Mouse (Mus musculus) CH12.LX (cell line): ENCODE data around the gene Sema3f. TPM values are rescaled to one million over a fixed set of nuclear protein-coding genes. Genes with fewer than 3 reads are reported as not detected.

Source experiments
- DNase-seq: peaks from one replicate; pipeline ENCODE4 v3.0.0-alpha.2; 2013; ENCODE audit errors: extremely low read depth
- H3K27ac ChIP-seq: 2 replicates; pipeline ENCODE4 v1.5.1; 2012; ENCODE audit warnings: low read depth, mild to moderate bottlenecking, control low read depth, moderate library complexity; ENCODE audit not compliant: insufficient read depth
- H3K27me3 ChIP-seq: replicated peaks from 2 replicates; pipeline ENCODE3; 2012; ENCODE audit warnings: inconsistent platforms
- H3K36me3 ChIP-seq, 2 experiments: replicated peaks in 1 of 2; 2 replicates each; pipeline versions ENCODE3 to v1.6.1; 2012; ENCODE audit warnings: inconsistent platforms in 1 of 2, low read length in 1 of 2, mild to moderate bottlenecking in 1 of 2, mixed read lengths in 1 of 2, moderate library complexity in 1 of 2; ENCODE audit not compliant: control insufficient read depth in 1 of 2, insufficient read depth in 1 of 2
- H3K4me1 ChIP-seq, 2 experiments: 2 replicates each; pipeline ENCODE4 v1.6.1; 2012; ENCODE audit warnings: inconsistent platforms in 1 of 2, moderate library complexity in 1 of 2; ENCODE audit not compliant: insufficient read depth in 2 of 2, control insufficient read depth in 1 of 2
- H3K4me2 ChIP-seq: 2 replicates; pipeline ENCODE4 v1.6.1; 2012; ENCODE audit warnings: low read depth, mild to moderate bottlenecking, control low read depth; ENCODE audit not compliant: poor library complexity, insufficient read depth, severe bottlenecking
- H3K4me3 ChIP-seq, 3 experiments: fragments of 150-350 bp in 1 of 3; sonication (generic) in 1 of 3; replicated peaks in 1 of 3; 2 replicates each; pipeline versions ENCODE3 to v1.5.1; 2011 to 2012; ENCODE audit warnings: low read depth in 2 of 3, low read length in 2 of 3, mild to moderate bottlenecking in 2 of 3, moderate library complexity in 2 of 3, control low read depth in 1 of 3, improper control_type of control experiment in 1 of 3, inconsistent platforms in 1 of 3, mixed read lengths in 1 of 3; ENCODE audit not compliant: poor library complexity in 1 of 3
- H3K79me2 ChIP-seq: replicated peaks from 2 replicates; pipeline ENCODE4 v1.6.1; 2012; ENCODE audit warnings: mild to moderate bottlenecking, moderate library complexity; ENCODE audit not compliant: control insufficient read depth, poor library complexity, insufficient read depth, severe bottlenecking; ENCODE audit errors: extremely low read depth
- H3K9ac ChIP-seq: 2 replicates; pipeline ENCODE4 v1.6.1; 2012; ENCODE audit warnings: low read depth, mild to moderate bottlenecking, control low read depth, moderate library complexity; ENCODE audit not compliant: insufficient read depth
- H3K9me3 ChIP-seq: replicated peaks from 2 replicates; pipeline ENCODE3; 2012; ENCODE audit warnings: low read length, inconsistent platforms, mixed read lengths
- CHD2 ChIP-seq: IDR thresholded peaks from 2 replicates; pipeline ENCODE4 v1.6.1; 2011; ENCODE audit warnings: low read length, improper control_type of control experiment
- E2F4 ChIP-seq: IDR thresholded peaks from 2 replicates; pipeline ENCODE4 v1.6.1; 2011; ENCODE audit warnings: low read depth, low read length, improper control_type of control experiment; ENCODE audit not compliant: insufficient replicate concordance
- EP300 ChIP-seq: IDR thresholded peaks from 2 replicates; pipeline ENCODE4 v1.6.1; 2011; ENCODE audit warnings: low read length, improper control_type of control experiment
- GABPA ChIP-seq: IDR thresholded peaks from 2 replicates; pipeline ENCODE4 v1.6.1; 2012; ENCODE audit warnings: low read depth, low read length, improper control_type of control experiment, inconsistent platforms; ENCODE audit not compliant: insufficient replicate concordance
- IRF4 ChIP-seq: IDR thresholded peaks from 2 replicates; pipeline ENCODE4 v1.6.1; 2014; ENCODE audit warnings: low read depth, mild to moderate bottlenecking, inconsistent platforms, low read length, improper control_type of control experiment
- JUN ChIP-seq: IDR thresholded peaks from 2 replicates; pipeline ENCODE4 v1.6.1; 2011; ENCODE audit warnings: low read depth, mild to moderate bottlenecking, low read length, improper control_type of control experiment, moderate library complexity; ENCODE audit not compliant: insufficient read depth
- JUND ChIP-seq: conservative IDR thresholded peaks from 2 replicates; pipeline ENCODE4 v1.6.1; 2011; ENCODE audit warnings: low read depth, low read length, improper control_type of control experiment
- KAT2A ChIP-seq: IDR thresholded peaks from 2 replicates; pipeline ENCODE4 v1.6.1; 2012; ENCODE audit warnings: low read length, improper control_type of control experiment, inconsistent platforms; ENCODE audit not compliant: insufficient replicate concordance
- MAFK ChIP-seq: IDR thresholded peaks from 2 replicates; pipeline ENCODE4 v1.6.1; 2011; ENCODE audit warnings: low read length, improper control_type of control experiment; ENCODE audit not compliant: insufficient replicate concordance
- MAX ChIP-seq: IDR thresholded peaks from 2 replicates; pipeline ENCODE4 v1.6.1; 2011; ENCODE audit warnings: low read length, improper control_type of control experiment
- MYC ChIP-seq: IDR thresholded peaks from 2 replicates; pipeline ENCODE4 v1.6.1; 2011; ENCODE audit warnings: low read depth, mild to moderate bottlenecking, improper control_type of control experiment, low read length
- POLR2A ChIP-seq: IDR thresholded peaks from 2 replicates; pipeline ENCODE4 v1.6.1; 2011; ENCODE audit warnings: low read depth, mild to moderate bottlenecking, improper control_type of control experiment, low read length
- SIN3A ChIP-seq: IDR thresholded peaks from 2 replicates; pipeline ENCODE4 v1.6.1; 2012; ENCODE audit warnings: low read length, improper control_type of control experiment, inconsistent platforms
- SMC3 ChIP-seq: IDR thresholded peaks from 2 replicates; pipeline ENCODE4 v1.6.1; 2011; ENCODE audit warnings: low read depth, low read length, improper control_type of control experiment
- TBP ChIP-seq: conservative IDR thresholded peaks from 2 replicates; pipeline ENCODE4 v1.6.1; 2011; ENCODE audit warnings: low read depth, low read length, improper control_type of control experiment
- TCF12 ChIP-seq: IDR thresholded peaks from 2 replicates; pipeline ENCODE4 v1.6.1; 2014; ENCODE audit warnings: low read depth, mild to moderate bottlenecking, inconsistent platforms, low read length, improper control_type of control experiment
- UBTF ChIP-seq: IDR thresholded peaks from 2 replicates; pipeline ENCODE4 v1.6.1; 2012; ENCODE audit warnings: low read depth, mild to moderate bottlenecking, inconsistent platforms, low read length, improper control_type of control experiment, moderate library complexity
- USF1 ChIP-seq: IDR thresholded peaks from 2 replicates; pipeline ENCODE4 v1.6.1; 2014; ENCODE audit warnings: low read depth, mild to moderate bottlenecking, inconsistent platforms, low read length, improper control_type of control experiment
- ZC3H11A ChIP-seq: IDR thresholded peaks from 2 replicates; pipeline ENCODE4 v1.6.1; 2012; ENCODE audit warnings: low read depth, mild to moderate bottlenecking, inconsistent platforms, low read length, improper control_type of control experiment
- ZKSCAN1 ChIP-seq: IDR thresholded peaks from 2 replicates; pipeline ENCODE4 v1.6.1; 2012; ENCODE audit warnings: low read depth, inconsistent platforms, low read length, improper control_type of control experiment, borderline replicate concordance
- dilution Hi-C: fragments of 300-500 bp; cut with MboI; formaldehyde crosslinking; loops from 2 replicates; pipeline ENCODE4 v1.14.3; 2020; ENCODE audit warnings: low sequenced_read_pairs; ENCODE audit not compliant: extremely low pct_unique_long_range_greater_than_20kb, extremely low pct_ligation_motif_present
- in situ Hi-C: fragments of 300-500 bp; cut with MboI; formaldehyde crosslinking; loops from 3 replicates; pipeline ENCODE4 v1.14.3; 2019; ENCODE audit warnings: low sequenced_read_pairs, low pct_ligation_motif_present, low pct_unique_long_range_greater_than_20kb, mixed read lengths
- polyA plus RNA-seq: library from polyadenylated mRNA; unstranded; fragments of >175 nt; gene quantifications from 2 replicates; pipeline ENCODE4 v1.2.1, GENCODE M21; 2012; ENCODE audit warnings: low read depth; ENCODE audit not compliant: insufficient read length
- total RNA-seq, 2 experiments: library from RNA; depleted of rRNA; stranded (reverse); fragments of 300-350 nt in 1 of 2; fragments of >200 nt in 1 of 2; gene quantifications; 2 replicates each; pipeline ENCODE4 v1.2.3; 2012 to 2014

Gene Sema3f
- total and polyA plus RNA-seq, 3 experiments = 0.24 to 1.1 (median 0.36) TPM

- peaks cover 0 to 9% of the 10 kb centered on the region in 2 experiments; a peak in 3 of 4 replicates for H3K4me1 ChIP-seq
- dilution Hi-C loops (no loop called here), in situ Hi-C loops (no loop called here)
- H3K36me3 ChIP-seq = no peaks in the 10 kb centered on the region
- TF ChIP-seq SIN3A = no peak
- TF ChIP-seq E2F4 = no peak
- DNase-seq = no peak
- no peaks in the 10 kb centered on the region for H3K79me2 ChIP-seq
- H3K27me3 ChIP-seq = peaks cover 89% of the 10 kb centered on the region
- no peak overlapping the region for H3K9ac ChIP-seq
- no peak overlapping the region for H3K4me3 ChIP-seq
- no peak overlapping the region for H3K4me2 ChIP-seq
- H3K27ac ChIP-seq = no peak overlapping the region
- H3K9me3 ChIP-seq = no peaks in the 10 kb centered on the region
Measured at GRCm38 (mm10) chr9:107715632-107716031, 5.4 kb upstream of the Sema3f start.

- dilution Hi-C loops = no loop called here
- Histone ChIP-seq H3K4me2 (no peak overlapping the region; the same call in 1 of the 2 replicates), H3K4me3 (no peak overlapping the region), H3K9me3 (no peaks in the 10 kb centered on the region), H3K27ac (no peak overlapping the region), H3K79me2 (no peaks in the 10 kb centered on the region), H3K9ac (no peak overlapping the region), H3K36me3 (no peaks in the 10 kb centered on the region), H3K27me3 (peaks cover 88% of the 10 kb centered on the region), H3K4me1 (peaks cover 0 to 18% of the 10 kb centered on the region in 2 experiments; a peak in 3 of 4 replicates)
- no peak for DNase-seq
- TF ChIP-seq TCF12 (no peak), GABPA (no peak), TBP (no peak), USF1 (no peak), E2F4 (no peak), EP300 (no peak), KAT2A (no peak), JUND (no peak), POLR2A (no peak), MYC (no peak), JUN (no peak), ZKSCAN1 (no peak), MAX (no peak), SMC3 (no peak), ZC3H11A (no peak), MAFK (no peak), UBTF (no peak), IRF4 (no peak), CHD2 (no peak)
- in situ Hi-C loops = no loop called here
Measured at GRCm38 (mm10) chr9:107714221-107714952, 4.1 kb upstream of the Sema3f start.
